Mouse (Mus musculus) kidney, embryonic 16.5 days (tissue): ENCODE measurements around the gene Cyp26c1. TPM values are rescaled to one million over a fixed set of nuclear protein-coding genes. Genes with fewer than 3 reads are reported as not detected.

ENCODE experiments used
- ATAC-seq: fragments of 200-750 bp; cut with Nextera tagmentation; 2 replicates; pipeline ENCODE4 v1.8.0; 2017; ENCODE audit warnings: moderate TSS enrichment; ENCODE audit not compliant: low FRiP score, low TSS enrichment
- H3K27ac ChIP-seq: fragments of 300-500 bp; sonication (generic); 2 replicates; pipeline ENCODE4 v1.5.1; 2014; ENCODE audit warnings: low read length
- H3K27me3 ChIP-seq: fragments of 300-500 bp; sonication (generic); 2 replicates; pipeline ENCODE4 v1.6.1; 2014; ENCODE audit warnings: low read length, control low read depth, mixed read lengths; ENCODE audit not compliant: insufficient read depth
- H3K36me3 ChIP-seq: fragments of 300-500 bp; sonication (generic); 2 replicates; pipeline ENCODE4 v1.6.1; 2014; ENCODE audit warnings: low read length, control low read depth, mixed read lengths; ENCODE audit not compliant: insufficient read depth
- H3K4me1 ChIP-seq: fragments of 300-500 bp; sonication (generic); 2 replicates; pipeline ENCODE4 v1.6.1; 2014; ENCODE audit warnings: low read length, control low read depth, mixed read lengths; ENCODE audit not compliant: insufficient read depth
- H3K4me2 ChIP-seq: fragments of 300-500 bp; sonication (generic); replicated peaks from 2 replicates; pipeline ENCODE4 v1.6.1; 2014; ENCODE audit warnings: low read depth, low read length
- H3K4me3 ChIP-seq: fragments of 300-500 bp; sonication (generic); 2 replicates; pipeline ENCODE4 v1.5.1; 2014; ENCODE audit warnings: mild to moderate bottlenecking, low read length
- H3K9ac ChIP-seq: fragments of 300-500 bp; sonication (generic); replicated peaks from 2 replicates; pipeline ENCODE4 v1.6.1; 2014; ENCODE audit warnings: low read length
- H3K9me3 ChIP-seq: fragments of 300-500 bp; sonication (generic); 2 replicates; pipeline ENCODE4 v1.6.1; 2016; ENCODE audit warnings: low read length, control low read depth
- WGBS: fragments of 180-500 bp; shearing (Covaris S2); extraction: QIAGEN DNeasy Blood & Tissue Kit; methylation state at CpG from one replicate; pipeline ENCODE4 v1.1.7; 2014; 5-methylcytosine and 5-hydroxymethylcytosine counted together
- polyA plus RNA-seq: library from polyadenylated mRNA; unstranded; fragments of >200 nt; fragmentation: Nextera tagmentation; extraction: Ambion mirVana; gene quantifications from 2 replicates; pipeline ENCODE4 v1.2.1, GENCODE M21; 2015

The Cyp26c1 gene
- 0.11 and 0.13 TPM in 2 replicates for polyA plus RNA-seq

- peaks cover 12% of the 10 kb centered on the region for H3K4me1 ChIP-seq
- no peak within 1 kb of the TSS; the same call in 1 of the 2 replicates for H3K4me3 ChIP-seq
- ATAC-seq, result no peak
- H3K9me3 ChIP-seq, result no peaks in the 10 kb centered on the region
- H3K36me3 ChIP-seq, result no peaks in the 10 kb centered on the region
- no peak within 1 kb of the TSS for H3K9ac ChIP-seq
- H3K27ac ChIP-seq, result no peak within 1 kb of the TSS
- H3K4me2 ChIP-seq, result no peak within 1 kb of the TSS
- 7% methylated on average over 6 of the region's 6 CpGs for WGBS
- peaks cover 88% of the 10 kb centered on the region for H3K27me3 ChIP-seq
These were observed at the start of gene Cyp26c1 for GRCm38 (mm10) chr19:37685281-37685680. Gene Cyp26c1, plus strand, starts transcription at chr19:37685581.

DNA sequence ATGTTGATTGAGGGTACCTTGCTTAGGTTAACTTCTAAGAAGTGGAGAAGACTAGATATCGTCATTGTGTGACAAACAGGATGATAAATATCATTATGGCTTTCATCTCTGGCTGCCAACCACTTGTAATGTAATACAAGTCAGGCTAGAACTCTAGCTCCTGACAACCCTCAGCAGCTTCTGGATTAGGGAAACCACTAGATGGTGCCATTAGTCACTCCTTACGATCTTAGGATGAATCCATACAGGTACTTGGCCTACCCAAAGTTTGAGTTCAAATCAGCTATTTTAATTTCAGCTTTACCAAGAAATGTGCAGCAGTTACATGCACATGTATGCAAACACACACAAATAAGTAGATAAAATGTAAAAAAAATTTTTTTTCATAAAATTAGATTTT lies 37.4 kb upstream of the Cyp26c1 start:
- 33% methylated on average over 2 of the region's 2 CpGs for WGBS
- no peak for ATAC-seq
- H3K4me2 ChIP-seq, result no peak overlapping the region

GRCm38 (mm10) chr19:37650526-37650925 lies 34.9 kb upstream of the Cyp26c1 start:
- Histone ChIP-seq H3K9ac (no peak overlapping the region), H3K4me3 (no peak overlapping the region), H3K36me3 (no peaks in the 10 kb centered on the region), H3K27me3 (no peaks in the 10 kb centered on the region), H3K27ac (no peak overlapping the region), H3K4me2 (no peak overlapping the region), H3K9me3 (no peaks in the 10 kb centered on the region), H3K4me1 (no peaks in the 10 kb centered on the region)
- no peak for ATAC-seq
- 57% methylated on average over 2 of the region's 2 CpGs for WGBS

More for the DNA sequence above, 37.4 kb upstream of the Cyp26c1 start:
- no peaks in the 10 kb centered on the region for H3K4me1 ChIP-seq
- H3K9me3 ChIP-seq, result no peaks in the 10 kb centered on the region
- no peak overlapping the region for H3K9ac ChIP-seq
- H3K27me3 ChIP-seq, result no peaks in the 10 kb centered on the region
- H3K36me3 ChIP-seq, result no peaks in the 10 kb centered on the region
- H3K27ac ChIP-seq, result no peak overlapping the region
- no peak overlapping the region for H3K4me3 ChIP-seq

- Histone ChIP-seq H3K4me2 (no peak overlapping the region), H3K4me1 (no peaks in the 10 kb centered on the region), H3K9ac (no peak overlapping the region), H3K27me3 (no peaks in the 10 kb centered on the region), H3K4me3 (no peak overlapping the region), H3K9me3 (no peaks in the 10 kb centered on the region), H3K27ac (no peak overlapping the region), H3K36me3 (no peaks in the 10 kb centered on the region)
- no peak for ATAC-seq
- 63% methylated on average over 5 of the region's 5 CpGs for WGBS
These were observed 31.4 kb upstream of the Cyp26c1 start for GRCm38 (mm10) chr19:37654012-37654411.

GRCm38 (mm10) chr19:37656441-37656840 lies 28.9 kb upstream of the Cyp26c1 start:
- Histone ChIP-seq H3K9ac (no peak overlapping the region), H3K4me3 (no peak overlapping the region), H3K36me3 (no peaks in the 10 kb centered on the region), H3K4me2 (no peak overlapping the region), H3K27ac (no peak overlapping the region), H3K9me3 (no peaks in the 10 kb centered on the region), H3K27me3 (no peaks in the 10 kb centered on the region), H3K4me1 (no peaks in the 10 kb centered on the region)
- no peak for ATAC-seq
- 12% methylated on average over 9 of the region's 9 CpGs for WGBS

GRCm38 (mm10) chr19:37665256-37665655 lies 20.1 kb upstream of the Cyp26c1 start:
- Histone ChIP-seq H3K4me1 (no peaks in the 10 kb centered on the region), H3K27me3 (no peaks in the 10 kb centered on the region), H3K4me2 (no peak overlapping the region), H3K9me3 (no peaks in the 10 kb centered on the region), H3K9ac (no peak overlapping the region), H3K36me3 (no peaks in the 10 kb centered on the region), H3K4me3 (no peak overlapping the region), H3K27ac (no peak overlapping the region)
- WGBS, result 77% methylated on average over 6 of the region's 6 CpGs
- ATAC-seq, result no peak

GRCm38 (mm10) chr19:37667855-37668594 lies 17.4 kb upstream of the Cyp26c1 start:
- Histone ChIP-seq H3K4me2 (no peak overlapping the region), H3K27ac (no peak overlapping the region), H3K36me3 (no peaks in the 10 kb centered on the region), H3K9ac (no peak overlapping the region), H3K27me3 (no peaks in the 10 kb centered on the region), H3K4me3 (no peak overlapping the region), H3K9me3 (no peaks in the 10 kb centered on the region), H3K4me1 (no peaks in the 10 kb centered on the region)
- 0 out of 2 replicates have a peak, but pooled peaks have one; percentile 31 for ATAC-seq
- WGBS, result 59% methylated on average over 13 of the region's 13 CpGs

DNA sequence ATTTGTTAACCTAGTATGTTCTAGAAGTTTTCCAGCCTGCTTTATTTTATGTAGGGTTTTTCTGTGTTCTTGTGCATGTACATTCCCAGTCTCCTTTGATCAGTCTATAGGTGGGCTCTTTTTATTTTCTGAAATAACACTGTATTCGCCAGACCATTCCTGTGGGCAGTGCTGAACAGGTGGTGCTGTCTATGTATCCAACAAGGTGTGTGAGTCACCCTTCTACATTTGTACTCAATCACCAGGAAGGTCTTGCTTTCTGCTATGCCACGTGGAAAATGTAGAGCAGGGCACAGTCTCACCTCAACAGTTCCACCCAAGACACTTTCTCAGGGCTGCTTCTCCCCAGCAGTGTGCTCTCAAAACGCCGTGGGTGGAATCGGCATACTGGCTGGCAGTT lies 16.7 kb upstream of the Cyp26c1 start:
- Histone ChIP-seq H3K27me3 (no peaks in the 10 kb centered on the region), H3K9ac (no peak overlapping the region), H3K4me1 (no peaks in the 10 kb centered on the region), H3K9me3 (no peaks in the 10 kb centered on the region), H3K36me3 (no peaks in the 10 kb centered on the region), H3K4me2 (no peak overlapping the region), H3K27ac (no peak overlapping the region), H3K4me3 (no peak overlapping the region)
- 84% methylated on average over 5 of the region's 5 CpGs for whole genome bisulfite sequencing
- no peak for ATAC-seq

GRCm38 (mm10) chr19:37669486-37669885 lies 15.9 kb upstream of the Cyp26c1 start:
- ATAC-seq, result no peak
- Histone ChIP-seq H3K27me3 (no peaks in the 10 kb centered on the region), H3K4me1 (no peaks in the 10 kb centered on the region), H3K9ac (no peak overlapping the region), H3K36me3 (no peaks in the 10 kb centered on the region), H3K4me2 (no peak overlapping the region), H3K9me3 (no peaks in the 10 kb centered on the region), H3K4me3 (no peak overlapping the region), H3K27ac (no peak overlapping the region)
- WGBS, result 78% methylated on average over 5 of the region's 5 CpGs

GRCm38 (mm10) chr19:37673393-37673792 lies 12.0 kb upstream of the Cyp26c1 start:
- Histone ChIP-seq H3K27me3 (no peaks in the 10 kb centered on the region), H3K4me2 (no peak overlapping the region), H3K36me3 (no peaks in the 10 kb centered on the region), H3K27ac (no peak overlapping the region), H3K9ac (no peak overlapping the region), H3K9me3 (no peaks in the 10 kb centered on the region), H3K4me1 (no peaks in the 10 kb centered on the region), H3K4me3 (no peak overlapping the region)
- ATAC-seq, result no peak
- WGBS, result 49% methylated on average over 12 of the region's 12 CpGs
